In the genomic region with DNA sequence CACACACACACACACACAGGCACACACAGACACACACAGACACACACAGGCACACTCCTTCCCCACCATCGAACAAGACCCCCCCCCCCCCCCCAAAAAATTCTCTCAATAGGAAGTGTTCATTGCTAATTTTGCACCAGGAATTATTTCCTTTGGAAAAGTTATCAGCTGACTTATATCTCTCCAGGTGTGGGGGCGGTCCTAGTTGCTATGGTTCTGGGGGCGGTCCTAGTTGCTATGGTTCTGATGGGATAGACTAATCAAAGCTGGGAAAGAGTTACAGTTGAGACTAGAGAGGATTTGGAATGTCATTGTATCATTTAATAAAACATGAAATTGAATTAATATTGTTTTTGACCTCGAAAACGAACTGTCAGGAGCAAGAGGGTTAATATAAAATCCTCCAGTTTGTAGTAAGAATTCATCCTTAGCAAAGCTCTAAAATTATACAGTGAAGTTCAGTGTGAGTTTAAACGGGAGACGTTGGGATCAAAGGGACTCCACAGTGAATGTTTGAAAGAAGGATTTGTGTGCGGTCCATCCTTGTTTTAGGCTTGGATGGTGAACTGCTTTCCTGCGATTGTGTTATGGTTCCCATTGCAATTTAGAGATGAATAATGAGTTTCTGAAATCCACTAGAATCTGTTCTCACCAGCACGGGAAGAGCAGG, we compare ENCODE assay signal across 8 mouse cellular contexts. TPM values are rescaled to one million over a fixed set of nuclear protein-coding genes. Genes with fewer than 3 reads are reported as not detected.
DNase-seq lines count a peak whose midpoint lies in the region; ATAC-seq and TF ChIP-seq lines count a peak whose summit lies in the region.
"Had no signal": no experiment of that assay in that cellular context is flagged by ENCODE, and none has a peak within 500 bp of the region (broad histone marks: within the 10 kb centered on the region; RNA-seq: fewer than 3 reads in every experiment).

No protein-coding gene starts in this region.

- peak; percentile 27 to 55 for DNase-seq in left cerebral cortex, postnatal 14 days (ENCODE audit: low spot score in 2 of 2)
- DNase-seq in left cerebral cortex, adult 8-10 months (ENCODE audit: low spot score in 2 of 2) = no peak
- DNase-seq in forebrain, embryonic 11.5 days (ENCODE audit: low spot score) = no peak
- DNase-seq in cerebellum, adult 11-12 months = no peak
- DNase-seq in testis, postnatal 14 days (ENCODE audit: low spot score) = no peak

- no peaks in the 10 kb centered on the region for H3K27me3 ChIP-seq in forebrain, embryonic 11.5 days (ENCODE audit: control insufficient read depth, insufficient read depth, low read length)
- 0 out of 2 replicates have a peak, but pooled peaks cover 4% of the 10 kb centered on the region for H3K27me3 ChIP-seq in intestine, postnatal 0 days (replicated peaks; ENCODE audit: control insufficient read depth, insufficient read depth, low read length)
- H3K27me3 ChIP-seq in neural tube, embryonic 15.5 days (replicated peaks) = no peaks in the 10 kb centered on the region

- intact Hi-C loops in left cerebral cortex, postnatal 14 days (cut with DNase I) = no loop called here

- H3K36me3 ChIP-seq in forebrain, embryonic 11.5 days (ENCODE audit: control insufficient read depth, insufficient read depth, low read length) = no peaks in the 10 kb centered on the region
- H3K36me3 ChIP-seq in intestine, postnatal 0 days (ENCODE audit: control insufficient read depth, insufficient read depth) = no peaks in the 10 kb centered on the region
- no peaks in the 10 kb centered on the region for H3K36me3 ChIP-seq in neural tube, embryonic 15.5 days

- no peak for TF ChIP-seq CTCF in intestine, postnatal 0 days (IDR thresholded peaks at IDR 0.05; ENCODE audit: low read depth)

- peak overlapping the region; percentile 25 for H3K4me3 ChIP-seq in forebrain, embryonic 11.5 days (ENCODE audit: low read depth, low read length)
- H3K4me3 ChIP-seq in intestine, postnatal 0 days (ENCODE audit: low read depth, low read length) = peak overlapping the region; percentile 18
- peak overlapping the region; percentile 33 for H3K4me3 ChIP-seq in neural tube, embryonic 15.5 days (replicated peaks)

- no peaks in the 10 kb centered on the region; the same call in 1 of the 2 replicates for H3K9me3 ChIP-seq in forebrain, embryonic 11.5 days (ENCODE audit: control insufficient read depth, low read length)
- H3K9me3 ChIP-seq in intestine, postnatal 0 days (ENCODE audit: control insufficient read depth) = no peaks in the 10 kb centered on the region
- H3K9me3 ChIP-seq in neural tube, embryonic 15.5 days (replicated peaks) = no peaks in the 10 kb centered on the region

- no peaks in the 10 kb centered on the region for H3K4me1 ChIP-seq in forebrain, embryonic 11.5 days (replicated peaks; ENCODE audit: control insufficient read depth, insufficient read depth, low read length)
- no peaks in the 10 kb centered on the region for H3K4me1 ChIP-seq in intestine, postnatal 0 days (replicated peaks; ENCODE audit: control insufficient read depth, insufficient read depth, low read length)
- peaks cover 8% of the 10 kb centered on the region for H3K4me1 ChIP-seq in neural tube, embryonic 15.5 days

- WGBS in forebrain, embryonic 11.5 days = 39% methylated on average over 10 of the region's 10 CpGs
- WGBS in intestine, postnatal 0 days = 33% methylated on average over 10 of the region's 10 CpGs
- WGBS in neural tube, embryonic 15.5 days = 41% methylated on average over 10 of the region's 10 CpGs

- peak; percentile 68; the same call in 1 of the 2 replicates for ATAC-seq in forebrain, embryonic 11.5 days (replicated peaks; ENCODE audit: low FRiP score)
- no peak for ATAC-seq in intestine, postnatal 0 days
- ATAC-seq in neural tube, embryonic 15.5 days (ENCODE audit: low FRiP score) = 0 out of 2 replicates have a peak, but pooled peaks have one; percentile 9

- peak overlapping the region; percentile 50; the same call in 1 of the 2 replicates for H3K9ac ChIP-seq in forebrain, embryonic 11.5 days (ENCODE audit: low read length)
- peak overlapping the region; percentile 22; the same call in 1 of the 2 replicates for H3K9ac ChIP-seq in intestine, postnatal 0 days (ENCODE audit: low read depth, low read length)
- H3K9ac ChIP-seq in neural tube, embryonic 15.5 days (replicated peaks) = peak overlapping the region; percentile 36; the same call in 1 of the 2 replicates

- no peak overlapping the region for H3K27ac ChIP-seq in forebrain, embryonic 11.5 days (ENCODE audit: low read depth, low read length)
- H3K27ac ChIP-seq in intestine, postnatal 0 days (ENCODE audit: low read depth, low read length) = no peak overlapping the region
- H3K27ac ChIP-seq in neural tube, embryonic 15.5 days (replicated peaks) = no peak overlapping the region

- peak overlapping the region; percentile 52 for H3K4me2 ChIP-seq in forebrain, embryonic 11.5 days (ENCODE audit: low read depth, low read length, severe bottlenecking)
- H3K4me2 ChIP-seq in intestine, postnatal 0 days (replicated peaks; ENCODE audit: low read depth) = peak overlapping the region; percentile 55
- H3K4me2 ChIP-seq in neural tube, embryonic 15.5 days = peak overlapping the region; percentile 58

RNA-seq across cellular contexts. Expression of a gene that starts 4.0 kb away (rescaled TPM):
- total RNA-seq in left cerebral cortex, postnatal 14 days (2021) = not detected
- not detected for total RNA-seq in left cerebral cortex, adult 8-10 months (2022)
- polyA plus RNA-seq in forebrain, embryonic 11.5 days (2014; fragmentation: Nextera tagmentation; extraction: Ambion mirVana) = not detected in 2 replicates
- not detected in 2 replicates for polyA plus RNA-seq in intestine, postnatal 0 days (2015; fragmentation: Nextera tagmentation; extraction: Ambion mirVana)
- polyA plus RNA-seq in neural tube, embryonic 15.5 days (2015; fragmentation: Nextera tagmentation; extraction: Ambion mirVana) = not detected in 2 replicates
- total RNA-seq: adrenal gland, adult 2 months had no signal
- polyA plus RNA-seq: adrenal gland, adult 2 months had no signal

Comparison
In these comparisons a context has a peak if more than half of its experiments do, and no peak if none do; other contexts are left out.
1. DNase-seq: peak in left cerebral cortex, postnatal 14 days (2 of 2); none in left cerebral cortex, adult 8-10 months (0 of 2), forebrain, embryonic 11.5 days (single experiment), cerebellum, adult 11-12 months (single experiment) and testis, postnatal 14 days (single experiment).
2. Peak in every context shown above with its lines, with median percentiles within 50 percentile points of each other: H3K4me2 ChIP-seq, H3K4me3 ChIP-seq and H3K9ac ChIP-seq.